Mouse (Mus musculus) MEL (cell line): ENCODE results near the gene Alg12.

Experiments
- CTCF ChIP-seq, 3 experiments: IDR thresholded peaks in 2 of 3; conservative IDR thresholded peaks in 1 of 3; 2 replicates each; pipeline ENCODE4 v1.5.1; 2011 to 2012; ENCODE audit warnings: low read length in 3 of 3, low read depth in 2 of 3, mild to moderate bottlenecking in 2 of 3, improper control_type of control experiment in 1 of 3, inconsistent platforms in 1 of 3, mixed read lengths in 1 of 3, moderate library complexity in 1 of 3; ENCODE audit not compliant: control insufficient read depth in 1 of 3, insufficient read depth in 1 of 3, poor library complexity in 1 of 3, severe bottlenecking in 1 of 3
- GABPA ChIP-seq: IDR thresholded peaks from 2 replicates; pipeline ENCODE4 v1.6.1; 2012; ENCODE audit warnings: low read depth, mild to moderate bottlenecking, inconsistent platforms, low read length, improper control_type of control experiment, moderate library complexity
- JUND ChIP-seq: IDR thresholded peaks from 2 replicates; pipeline ENCODE4 v1.6.1; 2011; ENCODE audit warnings: low read depth, mild to moderate bottlenecking, improper control_type of control experiment, low read length
- POLR2A ChIP-seq, 2 experiments: IDR thresholded peaks; 2 replicates each; pipeline ENCODE4 v1.6.1; 2011 to 2012; ENCODE audit warnings: low read length in 2 of 2, mild to moderate bottlenecking in 2 of 2, control low read depth in 1 of 2, improper control_type of control experiment in 1 of 2, low read depth in 1 of 2, moderate library complexity in 1 of 2; ENCODE audit not compliant: control insufficient read depth in 1 of 2, insufficient read depth in 1 of 2, poor library complexity in 1 of 2
- SIN3A ChIP-seq: IDR thresholded peaks from 2 replicates; pipeline ENCODE4 v1.6.1; 2012; ENCODE audit warnings: low read length, improper control_type of control experiment, inconsistent platforms

DNA sequence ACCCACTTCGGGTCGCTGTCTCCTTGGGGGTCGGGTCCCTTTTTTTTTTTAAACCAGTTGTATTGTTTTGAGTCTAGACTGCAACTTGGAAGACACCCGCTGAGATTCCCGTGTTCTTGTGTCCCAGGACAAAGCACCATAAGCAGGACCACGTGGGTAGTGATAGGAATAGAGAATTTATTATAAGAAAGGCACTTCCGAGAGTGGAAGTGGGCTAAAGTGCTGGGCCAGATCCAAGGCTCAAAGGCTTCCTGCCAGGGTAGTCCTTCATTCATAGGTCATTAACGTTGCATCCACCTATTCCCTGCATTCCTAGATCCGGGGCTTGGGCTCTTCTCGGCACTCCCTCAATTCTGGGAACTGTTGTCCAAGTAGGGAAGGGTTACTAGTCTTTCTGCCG is 18.9 kb upstream of the Alg12 start:
- TF ChIP-seq CTCF (IDR thresholded peaks at IDR 0.05 in 2 of 3, conservative IDR thresholded peaks at IDR 0.05 in 1 of 3; ENCODE audit: control insufficient read depth in 1 of 3, insufficient read depth in 1 of 3, low read depth in 2 of 3, low read length in 3 of 3, poor library complexity in 1 of 3, severe bottlenecking in 1 of 3): no peak
- TF ChIP-seq JUND: no peak
- no peak for TF ChIP-seq GABPA
- TF ChIP-seq POLR2A (IDR thresholded peaks at IDR 0.05; ENCODE audit: control insufficient read depth in 1 of 2, insufficient read depth in 1 of 2, low read depth in 1 of 2, low read length in 2 of 2, poor library complexity in 1 of 2): no peak
- TF ChIP-seq SIN3A: no peak
